Mouse (Mus musculus): ENCODE results near the gene Mtmr3. TPM values are rescaled to one million over a fixed set of nuclear protein-coding genes. Genes with fewer than 3 reads are reported as not detected.

Mtmr3 gene
- polyA plus RNA-seq, 1 experiment from 2014 or later: 27.5 TPM

GRCm38 (mm10) chr11:4500826-4501225, 93.8 kb downstream of the Mtmr3 start:
- H3K4me1 ChIP-seq (ENCODE audit: control insufficient read depth, insufficient read depth, low read length): no peaks in the 10 kb centered on the region
- no peak overlapping the region for H3K27ac ChIP-seq (replicated peaks; ENCODE audit: low read depth, low read length)
- ATAC-seq (replicated peaks; ENCODE audit: insufficient number of reproducible peaks, low FRiP score, low TSS enrichment, low read depth): no peak
- no peak overlapping the region for H3K4me3 ChIP-seq (ENCODE audit: low read depth, low read length)
- H3K9ac ChIP-seq (replicated peaks; ENCODE audit: low read length): no peak overlapping the region
- H3K9me3 ChIP-seq (replicated peaks; ENCODE audit: control insufficient read depth, low read length): no peaks in the 10 kb centered on the region
- no peaks in the 10 kb centered on the region for H3K27me3 ChIP-seq (ENCODE audit: control insufficient read depth, insufficient read depth, low read length)
- H3K4me2 ChIP-seq (ENCODE audit: low read depth, low read length): no peak overlapping the region
- DNase-seq (ENCODE audit: low spot score): no peak
- 93% methylated on average over 4 of the region's 4 CpGs for WGBS
- peaks cover 3% of the 10 kb centered on the region for H3K36me3 ChIP-seq (replicated peaks; ENCODE audit: control insufficient read depth, insufficient read depth, low read depth, low read length)

GRCm38 (mm10) chr11:4500261-4500660, 94.4 kb downstream of the Mtmr3 start:
- 100% methylated on average over 1 of the region's 1 CpGs for WGBS
- Histone ChIP-seq H3K36me3 (replicated peaks; ENCODE audit: control insufficient read depth, insufficient read depth, low read depth, low read length) (peaks cover 3% of the 10 kb centered on the region; the same call in 1 of the 2 replicates), H3K4me3 (ENCODE audit: low read depth, low read length) (no peak overlapping the region)

DNA sequence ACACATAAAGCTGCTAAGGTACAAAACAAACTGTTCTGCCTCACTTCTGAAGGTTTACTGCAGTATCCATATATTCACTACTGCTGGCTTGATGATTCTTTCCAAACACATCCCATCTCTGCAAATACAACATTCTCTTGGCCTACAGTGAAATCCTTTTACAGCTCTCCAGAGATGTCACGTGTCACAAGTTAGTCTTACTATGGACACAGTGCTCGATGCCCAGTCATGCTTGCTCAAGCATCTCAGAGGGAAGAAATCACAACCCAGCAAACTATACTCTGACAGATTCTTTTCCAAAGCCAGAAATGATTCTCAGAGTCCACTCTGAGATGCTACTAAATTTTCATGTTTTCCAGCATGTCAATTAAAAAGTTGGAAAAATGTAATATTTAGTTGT, 95.2 kb downstream of the Mtmr3 start:
- Histone ChIP-seq H3K36me3 (replicated peaks; ENCODE audit: control insufficient read depth, insufficient read depth, low read depth, low read length) (peaks cover 3% of the 10 kb centered on the region; the same call in 1 of the 2 replicates), H3K9ac (replicated peaks; ENCODE audit: low read length) (no peak overlapping the region), H3K27me3 (ENCODE audit: control insufficient read depth, insufficient read depth, low read length) (no peaks in the 10 kb centered on the region), H3K4me1 (ENCODE audit: control insufficient read depth, insufficient read depth, low read length) (no peaks in the 10 kb centered on the region), H3K4me3 (ENCODE audit: low read depth, low read length) (no peak overlapping the region), H3K4me2 (ENCODE audit: low read depth, low read length) (no peak overlapping the region), H3K27ac (replicated peaks; ENCODE audit: low read depth, low read length) (no peak overlapping the region), H3K9me3 (replicated peaks; ENCODE audit: control insufficient read depth, low read length) (no peaks in the 10 kb centered on the region)
- DNase-seq (ENCODE audit: low spot score) (no peak), ATAC-seq (replicated peaks; ENCODE audit: insufficient number of reproducible peaks, low FRiP score, low TSS enrichment, low read depth) (no peak)
- 95% methylated on average over 2 of the region's 2 CpGs for WGBS

More at GRCm38 (mm10) chr11:4500261-4500660, 94.4 kb downstream of the Mtmr3 start:
- Histone ChIP-seq H3K9me3 (replicated peaks; ENCODE audit: control insufficient read depth, low read length) (no peaks in the 10 kb centered on the region), H3K27me3 (ENCODE audit: control insufficient read depth, insufficient read depth, low read length) (no peaks in the 10 kb centered on the region), H3K4me2 (ENCODE audit: low read depth, low read length) (no peak overlapping the region), H3K4me1 (ENCODE audit: control insufficient read depth, insufficient read depth, low read length) (no peaks in the 10 kb centered on the region), H3K9ac (replicated peaks; ENCODE audit: low read length) (no peak overlapping the region), H3K27ac (replicated peaks; ENCODE audit: low read depth, low read length) (no peak overlapping the region)
- ATAC-seq (replicated peaks; ENCODE audit: insufficient number of reproducible peaks, low FRiP score, low TSS enrichment, low read depth): no peak
- DNase-seq (ENCODE audit: low spot score): no peak

DNA sequence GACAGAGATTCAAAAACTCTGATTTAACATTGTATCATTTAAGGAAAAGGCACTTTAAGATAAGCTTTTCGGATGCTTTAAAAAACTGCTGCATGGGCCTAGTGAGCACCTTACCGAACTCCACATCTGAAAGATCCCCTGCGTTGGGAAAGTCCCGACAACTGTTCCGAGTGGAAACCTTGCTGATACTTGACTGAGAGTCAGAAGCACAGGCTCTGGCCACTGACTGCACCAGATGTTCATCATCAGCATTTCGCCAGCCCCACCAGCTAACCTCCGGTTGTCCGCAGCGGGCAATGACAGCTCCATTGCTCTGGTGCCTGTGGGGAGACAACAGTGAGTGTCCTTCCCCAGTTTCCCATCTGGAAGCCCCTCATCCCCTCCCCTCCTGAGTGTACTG, 95.9 kb downstream of the Mtmr3 start:
- ATAC-seq (replicated peaks; ENCODE audit: insufficient number of reproducible peaks, low FRiP score, low TSS enrichment, low read depth) (no peak), DNase-seq (ENCODE audit: low spot score) (no peak)
- H3K4me1 ChIP-seq (ENCODE audit: control insufficient read depth, insufficient read depth, low read length): no peaks in the 10 kb centered on the region
- no peak overlapping the region for H3K27ac ChIP-seq (replicated peaks; ENCODE audit: low read depth, low read length)
- H3K27me3 ChIP-seq (ENCODE audit: control insufficient read depth, insufficient read depth, low read length): no peaks in the 10 kb centered on the region
- no peak overlapping the region for H3K9ac ChIP-seq (replicated peaks; ENCODE audit: low read length)
- no peak overlapping the region for H3K4me2 ChIP-seq (ENCODE audit: low read depth, low read length)
- H3K9me3 ChIP-seq (replicated peaks; ENCODE audit: control insufficient read depth, low read length): no peaks in the 10 kb centered on the region
- 89% methylated on average over 9 of the region's 9 CpGs for WGBS
- H3K4me3 ChIP-seq (ENCODE audit: low read depth, low read length): no peak overlapping the region
- peaks cover 2% of the 10 kb centered on the region; the same call in 1 of the 2 replicates for H3K36me3 ChIP-seq (replicated peaks; ENCODE audit: control insufficient read depth, insufficient read depth, low read depth, low read length)

DNA sequence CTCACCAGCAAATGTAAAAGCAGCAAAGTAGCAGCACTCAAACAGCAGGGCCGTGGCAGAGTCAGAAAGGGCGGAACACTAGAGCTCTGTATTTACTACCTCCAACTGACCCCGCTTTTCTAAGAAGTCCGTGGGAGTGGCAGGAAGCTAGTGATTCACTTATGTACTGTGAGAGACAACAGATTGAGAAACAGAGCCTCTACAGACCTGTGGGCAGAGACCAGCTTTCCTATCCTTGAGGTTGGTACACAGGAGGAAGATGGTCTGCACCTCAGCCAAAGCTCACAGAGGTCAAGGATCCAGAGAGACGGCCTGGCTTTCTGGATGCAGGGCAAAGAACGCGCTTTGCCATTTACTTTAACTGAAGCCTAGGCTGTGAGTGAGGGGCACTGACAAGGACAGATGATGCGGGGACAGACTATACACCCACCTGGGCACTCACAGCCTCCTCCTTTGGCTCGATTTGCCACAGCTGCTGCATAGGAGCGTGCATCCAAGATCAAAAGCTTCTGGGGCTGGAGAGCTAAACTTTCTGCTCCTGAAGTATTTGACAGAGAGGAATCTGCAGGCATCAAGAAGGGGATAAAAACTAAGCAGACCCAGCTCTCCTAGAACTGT, 97.1 kb downstream of the Mtmr3 start:
- no peak for DNase-seq (ENCODE audit: low spot score)
- no peak overlapping the region for H3K27ac ChIP-seq (replicated peaks; ENCODE audit: low read depth, low read length)
- H3K27me3 ChIP-seq (ENCODE audit: control insufficient read depth, insufficient read depth, low read length): no peaks in the 10 kb centered on the region
- no peak overlapping the region for H3K9ac ChIP-seq (replicated peaks; ENCODE audit: low read length)
- WGBS: 85% methylated on average over 10 of the region's 10 CpGs
- no peak overlapping the region for H3K4me2 ChIP-seq (ENCODE audit: low read depth, low read length)
- H3K36me3 ChIP-seq (replicated peaks; ENCODE audit: control insufficient read depth, insufficient read depth, low read depth, low read length): no peaks in the 10 kb centered on the region; the same call in none of the 2 replicates
- H3K9me3 ChIP-seq (replicated peaks; ENCODE audit: control insufficient read depth, low read length): no peaks in the 10 kb centered on the region
- ATAC-seq (replicated peaks; ENCODE audit: insufficient number of reproducible peaks, low FRiP score, low TSS enrichment, low read depth): no peak
- no peaks in the 10 kb centered on the region for H3K4me1 ChIP-seq (ENCODE audit: control insufficient read depth, insufficient read depth, low read length)
- H3K4me3 ChIP-seq (ENCODE audit: low read depth, low read length): no peak overlapping the region

DNA sequence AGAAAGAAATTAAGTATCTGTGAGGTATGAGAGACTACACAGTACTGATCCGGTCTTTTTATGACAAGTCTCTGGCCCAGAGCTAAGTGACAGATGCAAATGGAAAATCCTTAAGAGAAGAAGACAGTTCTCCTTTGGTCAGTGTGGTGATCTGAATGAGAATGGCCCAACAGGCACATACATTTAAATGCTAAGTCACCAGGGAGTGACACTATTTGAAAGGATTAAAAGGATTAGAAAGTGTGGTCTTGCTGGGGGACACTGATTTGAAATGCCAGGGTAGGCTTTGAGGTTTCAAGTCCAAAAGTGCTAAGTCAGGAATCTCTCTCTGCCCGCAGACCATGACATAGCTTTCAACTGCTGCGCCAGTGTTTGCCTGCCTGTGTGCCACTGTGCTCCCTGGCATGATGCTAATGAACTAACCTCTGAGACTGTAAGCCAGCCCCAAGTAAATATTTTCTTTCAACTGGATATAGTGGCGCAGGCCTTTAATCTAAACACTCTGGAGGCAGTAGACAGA, 99.6 kb downstream of the Mtmr3 start:
- Histone ChIP-seq H3K27ac (replicated peaks; ENCODE audit: low read depth, low read length) (no peak overlapping the region), H3K4me1 (ENCODE audit: control insufficient read depth, insufficient read depth, low read length) (no peaks in the 10 kb centered on the region), H3K36me3 (replicated peaks; ENCODE audit: control insufficient read depth, insufficient read depth, low read depth, low read length) (peaks cover 4% of the 10 kb centered on the region), H3K27me3 (ENCODE audit: control insufficient read depth, insufficient read depth, low read length) (no peaks in the 10 kb centered on the region), H3K9ac (replicated peaks; ENCODE audit: low read length) (no peak overlapping the region), H3K9me3 (replicated peaks; ENCODE audit: control insufficient read depth, low read length) (no peaks in the 10 kb centered on the region), H3K4me2 (ENCODE audit: low read depth, low read length) (no peak overlapping the region), H3K4me3 (ENCODE audit: low read depth, low read length) (no peak overlapping the region)
- DNase-seq (ENCODE audit: low spot score): no peak
- no peak for ATAC-seq (replicated peaks; ENCODE audit: insufficient number of reproducible peaks, low FRiP score, low TSS enrichment, low read depth)
- 90% methylated on average over 4 of the region's 4 CpGs for WGBS

- Histone ChIP-seq H3K36me3 (replicated peaks; ENCODE audit: control insufficient read depth, insufficient read depth, low read depth, low read length) (peaks cover 23% of the 10 kb centered on the region), H3K27ac (replicated peaks; ENCODE audit: low read depth, low read length) (no peak overlapping the region), H3K27me3 (ENCODE audit: control insufficient read depth, insufficient read depth, low read length) (no peaks in the 10 kb centered on the region), H3K9me3 (replicated peaks; ENCODE audit: control insufficient read depth, low read length) (no peaks in the 10 kb centered on the region), H3K4me3 (ENCODE audit: low read depth, low read length) (no peak overlapping the region), H3K4me2 (ENCODE audit: low read depth, low read length) (no peak overlapping the region), H3K4me1 (ENCODE audit: control insufficient read depth, insufficient read depth, low read length) (no peaks in the 10 kb centered on the region), H3K9ac (replicated peaks; ENCODE audit: low read length) (no peak overlapping the region)
- DNase-seq (ENCODE audit: low spot score) (no peak), ATAC-seq (replicated peaks; ENCODE audit: insufficient number of reproducible peaks, low FRiP score, low TSS enrichment, low read depth) (no peak)
- WGBS: 93% methylated on average over 4 of the region's 4 CpGs
These were observed 105.5 kb downstream of the Mtmr3 start for GRCm38 (mm10) chr11:4489207-4489606.

DNA sequence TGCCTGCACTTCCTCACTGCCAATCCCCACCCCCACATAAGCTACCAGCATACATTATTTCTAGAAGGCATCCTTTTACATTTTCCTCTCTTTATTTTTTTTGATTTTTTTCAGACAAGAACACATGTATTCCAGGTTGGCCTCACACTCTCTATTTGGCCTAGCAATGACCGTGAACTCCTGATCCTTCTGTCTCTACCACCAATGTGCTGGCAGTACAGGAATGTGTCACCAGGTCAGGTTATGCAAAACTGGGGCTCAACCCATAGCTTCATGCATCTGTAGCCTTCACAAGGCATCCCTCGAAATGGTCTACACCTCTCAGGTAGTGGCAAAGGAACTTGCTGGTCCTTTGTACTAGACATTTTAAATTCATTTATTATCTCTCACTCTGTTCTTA, 105.9 kb downstream of the Mtmr3 start:
- no peak overlapping the region for H3K27ac ChIP-seq (replicated peaks; ENCODE audit: low read depth, low read length)
- H3K4me1 ChIP-seq (ENCODE audit: control insufficient read depth, insufficient read depth, low read length): no peaks in the 10 kb centered on the region
- H3K9ac ChIP-seq (replicated peaks; ENCODE audit: low read length): no peak overlapping the region
- H3K36me3 ChIP-seq (replicated peaks; ENCODE audit: control insufficient read depth, insufficient read depth, low read depth, low read length): peaks cover 23% of the 10 kb centered on the region
- 95% methylated on average over 2 of the region's 2 CpGs for WGBS
- H3K4me2 ChIP-seq (ENCODE audit: low read depth, low read length): no peak overlapping the region
- H3K27me3 ChIP-seq (ENCODE audit: control insufficient read depth, insufficient read depth, low read length): no peaks in the 10 kb centered on the region
- no peaks in the 10 kb centered on the region for H3K9me3 ChIP-seq (replicated peaks; ENCODE audit: control insufficient read depth, low read length)
- ATAC-seq (replicated peaks; ENCODE audit: insufficient number of reproducible peaks, low FRiP score, low TSS enrichment, low read depth) (no peak), DNase-seq (ENCODE audit: low spot score) (no peak)
- no peak overlapping the region for H3K4me3 ChIP-seq (ENCODE audit: low read depth, low read length)

Data from embryonic facial prominence, embryonic 11.5 days (tissue).